Mouse (Mus musculus) kidney, postnatal 10 days (tissue): ENCODE results near the gene Ppfibp2.

ENCODE experiments used
- DNase-seq: peaks from one replicate; pipeline ENCODE4 v3.0.0; 2021; ENCODE audit warnings: mixed read lengths

The Ppfibp2 gene

DNA sequence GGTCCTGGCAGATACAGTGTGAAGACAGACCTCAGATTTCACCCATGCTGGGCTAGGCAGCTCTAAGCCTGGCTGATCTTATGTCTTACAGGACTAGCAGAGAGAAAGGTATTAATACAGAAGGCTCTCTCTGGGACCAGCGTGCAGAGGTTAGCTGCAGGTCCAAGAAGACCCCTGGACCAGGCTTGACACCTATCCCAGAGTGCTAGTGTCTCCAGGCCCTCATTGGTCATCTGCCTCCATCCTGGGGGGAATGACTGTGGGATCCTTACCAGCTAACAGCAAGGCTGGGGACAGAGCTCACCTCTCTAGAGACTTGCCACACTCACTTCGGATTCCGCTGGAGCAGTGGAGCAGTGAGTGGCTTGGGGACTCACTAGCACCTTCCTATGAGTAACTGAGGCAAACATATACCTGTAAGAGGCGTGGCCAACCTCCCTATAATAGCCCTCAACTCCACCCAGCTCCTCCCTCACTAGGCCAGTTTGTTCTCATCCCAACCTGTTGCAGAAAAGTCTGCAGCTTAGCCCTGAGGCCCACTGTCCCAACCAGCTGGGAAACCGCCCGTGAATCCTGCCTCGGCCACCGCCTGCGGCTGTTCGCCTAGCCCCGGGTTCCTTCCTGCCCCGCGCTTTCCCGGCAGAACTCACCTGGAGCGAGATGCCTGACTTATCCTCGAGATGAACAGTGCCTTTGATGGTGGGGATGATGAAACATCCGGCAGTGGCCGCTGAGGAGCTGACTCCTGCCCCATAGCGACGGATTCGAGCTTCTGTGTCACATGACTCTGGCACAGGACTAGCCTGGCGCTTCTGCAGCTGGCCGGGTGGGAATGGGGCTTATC, 162.5 kb downstream of the Ppfibp2 start, which contains the start of gene Cyb5r2:
Gene Cyb5r2 (minus strand): TSS at position 725 of the 844 bp plus-strand sequence.
- DNase-seq: peak; percentile 39

DNA sequence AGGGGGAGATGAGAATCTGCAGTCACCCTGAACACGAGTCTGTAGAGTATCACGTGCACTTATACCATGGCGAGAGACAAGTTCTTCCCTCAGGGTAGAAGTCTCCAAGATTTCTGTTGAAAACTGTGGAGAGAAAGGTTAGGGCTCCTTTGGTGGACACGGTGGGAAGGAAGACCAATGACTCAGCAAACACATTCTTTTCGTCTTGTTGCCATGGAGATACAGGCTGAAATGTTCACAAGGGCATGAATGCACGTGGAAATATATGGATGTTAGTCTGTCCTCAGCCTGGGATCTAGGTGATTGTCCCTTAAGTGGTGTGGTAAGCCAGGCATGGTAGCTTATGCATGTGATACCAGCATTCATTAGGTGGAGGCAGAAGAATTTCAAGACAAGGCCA, 175.8 kb downstream of the Ppfibp2 start:
- no peak for DNase-seq

DNA sequence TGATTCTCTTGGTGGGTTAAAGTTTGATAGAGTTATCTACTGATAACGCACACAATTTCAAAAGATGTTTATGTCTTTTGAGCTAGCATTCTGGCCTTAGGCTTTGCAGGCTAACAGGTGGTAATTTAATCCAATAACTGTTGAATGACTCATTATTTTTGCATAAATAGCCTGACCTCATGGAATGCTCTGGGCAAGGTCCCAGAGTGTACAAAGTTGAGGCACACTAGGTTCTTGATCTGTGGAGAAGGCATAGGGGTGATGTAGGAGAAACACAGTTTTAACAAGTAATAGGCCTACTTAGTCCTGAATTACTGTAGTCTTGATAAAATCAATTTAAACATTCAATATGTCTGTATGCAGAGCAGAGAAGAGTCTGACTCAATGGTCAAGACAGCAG, 183.2 kb downstream of the Ppfibp2 start:
- no peak for DNase-seq

- DNase-seq: no peak
Observed at GRCm38 (mm10) chr7:107779611-107780010, 184.6 kb downstream of the Ppfibp2 start.

DNA sequence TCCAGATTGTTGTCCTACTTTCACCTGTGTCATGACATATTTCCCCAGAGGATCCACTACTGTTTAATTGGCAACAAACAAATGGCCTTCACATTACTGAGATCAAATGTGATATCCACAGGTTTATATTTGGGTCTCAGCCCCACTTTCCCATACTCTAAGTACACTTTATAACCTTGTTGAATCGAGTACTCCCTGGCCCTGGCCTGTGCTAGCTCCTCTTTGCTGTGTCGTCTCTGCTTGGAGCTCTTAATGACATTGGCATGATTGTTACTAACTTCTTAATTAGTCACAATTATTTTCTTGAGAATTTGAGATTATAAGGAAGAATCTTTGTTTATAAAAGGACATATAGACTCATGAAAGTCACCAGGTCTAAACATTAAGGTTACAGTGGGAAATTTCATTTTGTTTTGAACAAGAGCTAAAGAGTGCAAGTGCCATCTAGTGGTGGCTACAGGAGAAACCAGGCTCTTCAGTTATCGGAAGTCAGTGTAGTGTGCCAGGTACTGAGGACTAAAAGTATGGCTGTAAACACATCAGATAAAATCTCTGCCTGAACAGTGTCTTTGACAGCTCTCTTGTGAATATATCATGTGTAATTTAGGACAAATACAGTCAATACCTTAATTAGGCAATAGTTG, 193.1 kb downstream of the Ppfibp2 start:
- DNase-seq: peak; percentile 33

- no peak for DNase-seq
Observed at GRCm38 (mm10) chr7:107796500-107796899, 201.5 kb downstream of the Ppfibp2 start.
